Mouse (Mus musculus) kidney, adult 11 months (tissue): Measurements from ENCODE around the gene Gm15056.

Experiments used
- DNase-seq: peaks from one replicate; pipeline ENCODE4 v3.0.0; 2022

Gm15056 gene

GRCm38 (mm10) chr8:20902527-20902926, at the start of gene Gm15056:
Gene Gm15056 (minus strand): TSS chr8:20902627.
- no peak for DNase-seq

GRCm38 (mm10) chr8:20944610-20945009, 42.2 kb upstream of the Gm15056 start, which contains the start of gene AY761185:
Gene AY761185 (minus strand): TSS chr8:20944710.
- no peak for DNase-seq

- DNase-seq = no peak
These were observed 19.5 kb upstream of the Gm15056 start, which contains the start of gene Gm6040 for GRCm38 (mm10) chr8:20921971-20922370. Gene Gm6040 (minus strand): TSS chr8:20922071.

GRCm38 (mm10) chr8:20912288-20912687, 9.9 kb upstream of the Gm15056 start:
- no peak for DNase-seq

GRCm38 (mm10) chr8:20908256-20908655, 5.8 kb upstream of the Gm15056 start:
- DNase-seq = no peak

- no peak for DNase-seq
These were observed 4.7 kb upstream of the Gm15056 start for GRCm38 (mm10) chr8:20907119-20907518.

GRCm38 (mm10) chr8:20892369-20892768, 10.1 kb downstream of the Gm15056 start, which contains the start of gene Defb33:
Gene Defb33 (plus strand): TSS chr8:20892669.
- DNase-seq = no peak

GRCm38 (mm10) chr8:20874608-20875007, 27.8 kb downstream of the Gm15056 start:
- no peak for DNase-seq
